Mouse (Mus musculus): Measurements from ENCODE around the gene Trnp1. TPM values are rescaled to one million over a fixed set of nuclear protein-coding genes. Genes with fewer than 3 reads are reported as not detected.

The Trnp1 gene
- polyA plus RNA-seq (2012; rRNA removed; ENCODE audit: low replicate concordance): 3.1 TPM in 2 replicates

GRCm38 (mm10) chr4:133498160-133498724, at the start of gene Trnp1:
Trnp1 (minus strand) TSS chr4:133498550.

GRCm38 (mm10) chr4:133545272-133546231, 47.2 kb upstream of the Trnp1 start, which contains the start of gene Nudc:
Nudc (minus strand) TSS chr4:133545996.

GRCm38 (mm10) chr4:133518601-133519368, 20.4 kb upstream of the Trnp1 start, which contains the start of gene Kdf1:
Kdf1 (plus strand) TSS chr4:133518963.

GRCm38 (mm10) chr4:133479458-133480184, 18.7 kb downstream of the Trnp1 start, which contains the start of gene Tent5b:
Tent5b (plus strand) TSS chr4:133480132.

Other genes with a start within 250 kb of the Trnp1 start
- 2.8 and 10.4 TPM in 2 replicates for gene Sytl1, start 235.4 kb downstream of the Trnp1 start, polyA plus RNA-seq (2012; rRNA removed; ENCODE audit: low replicate concordance)
- gene Tmem222, start 220.8 kb downstream of the Trnp1 start, polyA plus RNA-seq (2012; rRNA removed; ENCODE audit: low replicate concordance): 113 and 116 TPM in 2 replicates
- gene Wdtc1, start 145.1 kb downstream of the Trnp1 start, polyA plus RNA-seq (2012; rRNA removed; ENCODE audit: low replicate concordance): 35.6 and 46.2 TPM in 2 replicates
- gene Slc9a1, start 128.8 kb downstream of the Trnp1 start, polyA plus RNA-seq (2012; rRNA removed; ENCODE audit: low replicate concordance): 30.6 and 46.0 TPM in 2 replicates
- 2.0 and 4.5 TPM in 2 replicates for gene Tent5b, start 18.4 kb downstream of the Trnp1 start, polyA plus RNA-seq (2012; rRNA removed; ENCODE audit: low replicate concordance)
- gene Kdf1, start 20.4 kb upstream of the Trnp1 start, polyA plus RNA-seq (2012; rRNA removed; ENCODE audit: low replicate concordance): 9.2 TPM in 1 of 2 replicates, not detected in the other
- 35.3 and 61.0 TPM in 2 replicates for gene Nudc, start 47.4 kb upstream of the Trnp1 start, polyA plus RNA-seq (2012; rRNA removed; ENCODE audit: low replicate concordance)
- gene Nr0b2, start 54.8 kb upstream of the Trnp1 start, polyA plus RNA-seq (2012; rRNA removed; ENCODE audit: low replicate concordance): 0.28 TPM in 1 of 2 replicates, not detected in the other
- 3.8 and 5.0 TPM in 2 replicates for gene Gpatch3, start 76.2 kb upstream of the Trnp1 start, polyA plus RNA-seq (2012; rRNA removed; ENCODE audit: low replicate concordance)
- 28.4 and 33.3 TPM in 2 replicates for gene Gpn2, start 85.8 kb upstream of the Trnp1 start, polyA plus RNA-seq (2012; rRNA removed; ENCODE audit: low replicate concordance)
- 4.3 and 10.0 TPM in 2 replicates for gene Sfn, start 103.6 kb upstream of the Trnp1 start, polyA plus RNA-seq (2012; rRNA removed; ENCODE audit: low replicate concordance)
- 42.4 and 51.5 TPM in 2 replicates for gene Zdhhc18, start 151.6 kb upstream of the Trnp1 start, polyA plus RNA-seq (2012; rRNA removed; ENCODE audit: low replicate concordance)
- 9.1 and 14.4 TPM in 2 replicates for gene Pigv, start 174.1 kb upstream of the Trnp1 start, polyA plus RNA-seq (2012; rRNA removed; ENCODE audit: low replicate concordance)